Mouse (Mus musculus): ENCODE results near the gene Adamts16. TPM values are rescaled to one million over a fixed set of nuclear protein-coding genes. Genes with fewer than 3 reads are reported as not detected.
A peak's percentile ranks its signal among the peaks of the same experiment; 100 is the strongest.

Adamts16 gene
- polyA plus RNA-seq, 1 experiment from 2014 or later = 1.7 TPM

DNA sequence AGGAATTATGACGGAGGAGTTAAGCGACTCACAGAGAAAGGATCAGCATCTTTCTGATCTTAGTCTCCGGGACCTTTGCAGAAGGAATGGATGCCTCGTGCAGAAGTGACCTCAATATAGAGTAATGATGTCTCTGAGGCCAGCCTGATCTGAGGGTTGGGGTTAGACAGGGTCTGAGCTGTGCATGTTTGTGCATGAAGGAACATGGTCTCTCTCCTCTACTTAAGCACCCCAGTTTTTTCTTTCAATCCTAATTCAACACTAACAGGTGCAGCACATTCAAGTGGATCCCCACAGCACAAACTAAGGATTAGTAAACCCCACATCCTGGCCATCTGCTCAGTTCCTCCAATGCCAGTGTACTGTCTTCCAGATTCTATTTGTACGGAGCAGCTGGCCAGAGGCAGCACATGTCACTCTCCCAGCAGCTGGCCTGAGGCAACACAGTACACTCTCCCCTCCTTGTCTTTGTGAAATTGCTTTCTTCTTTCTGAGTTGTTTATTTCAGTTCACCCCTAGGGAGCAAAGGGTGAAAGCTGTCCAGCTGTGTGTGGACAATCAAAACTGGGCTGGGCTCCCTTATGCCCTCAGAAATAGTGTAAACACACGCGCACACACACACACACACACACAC, 156.5 kb downstream of the Adamts16 start:
- no peaks in the 10 kb centered on the region for H3K9me3 ChIP-seq
- no peaks in the 10 kb centered on the region for H3K36me3 ChIP-seq
- H3K9ac ChIP-seq = no peak overlapping the region
- H3K4me3 ChIP-seq (replicated peaks) = no peak overlapping the region
- H3K4me2 ChIP-seq (replicated peaks) = no peak overlapping the region
- WGBS = 57% methylated on average over 7 of the region's 7 CpGs
- no peak overlapping the region for H3K27ac ChIP-seq
- ATAC-seq = no peak
- no peaks in the 10 kb centered on the region for H3K27me3 ChIP-seq (replicated peaks)
- no peaks in the 10 kb centered on the region; the same call in 1 of the 2 replicates for H3K4me1 ChIP-seq (replicated peaks)

DNA sequence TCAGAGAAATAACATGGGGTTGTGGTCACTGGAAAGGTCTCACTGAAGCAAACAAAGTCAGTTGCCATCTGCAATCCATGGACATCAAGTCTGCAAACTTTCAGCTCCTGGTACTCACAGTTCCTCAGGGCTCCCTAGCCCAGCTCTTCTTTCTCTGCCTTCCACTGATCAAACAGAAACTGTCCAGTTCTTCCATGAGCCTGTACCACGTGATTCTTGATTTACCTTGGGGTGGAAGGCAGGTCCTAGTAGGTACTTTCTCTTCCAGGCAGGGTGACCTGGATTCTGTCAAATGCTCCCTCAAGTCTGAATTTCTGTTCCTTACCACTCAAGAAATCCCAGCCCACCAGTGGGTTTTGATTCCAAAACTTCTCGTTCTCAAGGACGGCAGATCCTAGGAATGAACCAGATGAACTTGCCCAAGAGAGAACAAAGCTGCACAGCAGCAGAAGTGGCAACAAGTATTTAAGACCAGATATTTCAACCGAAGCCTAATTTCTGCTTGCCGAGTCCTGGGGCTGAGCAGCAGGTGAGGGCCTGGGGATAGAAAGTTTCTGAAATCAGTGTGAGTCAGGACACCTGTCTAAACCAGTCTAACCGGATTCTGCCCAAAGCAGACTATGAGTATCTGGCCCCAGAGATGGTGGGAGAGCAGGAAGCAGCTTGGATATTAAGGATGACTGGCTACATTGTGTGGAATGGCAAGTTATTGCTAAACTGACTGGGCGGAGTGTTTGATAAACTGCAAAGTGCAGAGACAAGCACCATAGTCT, 160.0 kb downstream of the Adamts16 start:
- ATAC-seq = peak; percentile 97
- Histone ChIP-seq H3K4me2 (replicated peaks) (peak overlapping the region; percentile 26), H3K4me3 (replicated peaks) (no peak overlapping the region), H3K27me3 (replicated peaks) (no peaks in the 10 kb centered on the region), H3K27ac (peak overlapping the region; percentile 56), H3K36me3 (no peaks in the 10 kb centered on the region), H3K9me3 (no peaks in the 10 kb centered on the region), H3K4me1 (replicated peaks) (no peaks in the 10 kb centered on the region; the same call in 1 of the 2 replicates), H3K9ac (no peak overlapping the region)
- WGBS = 59% methylated on average over 7 of the region's 7 CpGs

DNA sequence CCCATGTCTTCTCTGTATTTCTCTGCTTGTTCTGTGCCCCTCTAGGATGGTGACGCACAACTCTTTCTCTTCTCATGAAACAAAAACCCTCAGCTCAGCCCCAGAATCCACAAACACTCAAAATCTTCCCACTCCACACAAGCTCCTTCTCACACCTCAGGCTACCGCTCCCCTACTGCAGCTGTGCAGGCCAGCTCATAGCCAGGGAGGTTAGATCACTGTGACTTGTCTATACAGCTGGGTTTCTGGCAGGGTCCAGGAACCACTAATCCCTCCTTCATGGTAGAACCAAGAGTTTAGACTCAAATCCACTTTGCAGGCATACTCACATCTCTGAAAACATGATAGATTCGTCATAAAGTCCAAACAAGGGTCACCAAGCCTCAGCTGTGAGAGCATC, 161.3 kb downstream of the Adamts16 start:
- WGBS = 85% methylated on average over 3 of the region's 3 CpGs

More for the DNA sequence above, 161.3 kb downstream of the Adamts16 start:
- no peak overlapping the region for H3K4me2 ChIP-seq (replicated peaks)
- H3K27ac ChIP-seq = no peak overlapping the region
- H3K4me1 ChIP-seq (replicated peaks) = no peaks in the 10 kb centered on the region; the same call in 1 of the 2 replicates
- no peak overlapping the region for H3K4me3 ChIP-seq (replicated peaks)
- no peaks in the 10 kb centered on the region for H3K27me3 ChIP-seq (replicated peaks)
- H3K9me3 ChIP-seq = no peaks in the 10 kb centered on the region
- no peak for ATAC-seq
- H3K36me3 ChIP-seq = no peaks in the 10 kb centered on the region
- no peak overlapping the region for H3K9ac ChIP-seq

Other genes with a start within 250 kb of the Adamts16 start
- 14.2 and 16.2 TPM in 2 replicates for gene Ice1, start 204.2 kb downstream of the Adamts16 start, polyA plus RNA-seq (2015; fragmentation: Nextera tagmentation; extraction: Ambion mirVana)

All from intestine, embryonic 15.5 days (tissue).